Comparison of ENCODE assay signal across 13 mouse cellular contexts in the genomic region with DNA sequence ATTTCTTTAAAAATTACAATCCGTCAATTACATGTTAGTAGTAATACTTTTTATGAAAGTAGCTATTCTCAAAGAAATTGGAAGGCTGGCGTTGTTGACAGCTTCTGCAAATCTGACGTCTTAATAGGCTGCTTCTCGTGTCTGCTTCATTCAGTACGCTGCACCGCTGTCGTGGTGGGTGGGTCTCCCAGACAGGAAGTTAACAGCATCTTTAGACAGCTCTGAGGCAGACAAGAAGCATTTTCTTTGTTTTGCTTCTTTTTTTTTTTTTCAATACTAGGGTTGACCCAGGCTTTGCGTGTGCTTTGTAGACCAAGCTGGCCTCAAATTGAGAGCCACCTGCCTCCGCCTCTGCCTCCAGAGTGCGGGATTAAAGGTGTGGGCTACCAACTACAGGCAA. TPM values are rescaled to one million over a fixed set of nuclear protein-coding genes. Genes with fewer than 3 reads are reported as not detected.
DNase-seq lines count a peak whose midpoint lies in the region; ATAC-seq lines count a peak whose summit lies in the region.
"Had no signal": no experiment of that assay in that cellular context is flagged by ENCODE, and none has a peak within 500 bp of the region (broad histone marks: within the 10 kb centered on the region; RNA-seq: fewer than 3 reads in every experiment).

No protein-coding gene starts in this region.

- intact Hi-C loops in gastrocnemius, postnatal 36 days (cut with DNase I) = no loop called here

- H3K4me3 ChIP-seq in heart, embryonic 12.5 days = no peak overlapping the region
- H3K4me3 ChIP-seq in midbrain, embryonic 11.5 days (ENCODE audit: low read depth, low read length) = no peak overlapping the region
- no peak overlapping the region for H3K4me3 ChIP-seq in midbrain, embryonic 10.5 days
- no peak overlapping the region for H3K4me3 ChIP-seq in hindbrain, embryonic 14.5 days (replicated peaks; ENCODE audit: low read length)
- H3K4me3 ChIP-seq: erythroblast, embryonic 14.5 days; layer of hippocampus, adult 2 months had no signal

- ATAC-seq in heart, embryonic 12.5 days (ENCODE audit: insufficient number of reproducible peaks, low FRiP score) = no peak
- ATAC-seq in midbrain, embryonic 11.5 days (ENCODE audit: low FRiP score) = no peak
- ATAC-seq in hindbrain, embryonic 14.5 days (ENCODE audit: low FRiP score) = no peak

- DNase-seq in heart, adult 11 months = no peak
- peak; percentile 76 for DNase-seq in midbrain, embryonic 11.5 days (ENCODE audit: low spot score, missing footprints)
- DNase-seq in midbrain, embryonic 10.5 days (ENCODE audit: low spot score) = no peak
- DNase-seq in hindbrain, embryonic 14.5 days (ENCODE audit: low spot score) = no peak
- peak; percentile 20 to 31 for DNase-seq in thymus, postnatal 10 days (ENCODE audit: low spot score in 2 of 2)
- no peak for DNase-seq in gastrocnemius, postnatal 4 days (ENCODE audit: low spot score in 2 of 2)
- DNase-seq in gastrocnemius, postnatal 36 days = no peak

- H3K4me1 ChIP-seq in heart, embryonic 12.5 days (replicated peaks) = peaks cover 72% of the 10 kb centered on the region
- H3K4me1 ChIP-seq in midbrain, embryonic 11.5 days (ENCODE audit: control insufficient read depth, insufficient read depth, low read length) = peaks cover 10% of the 10 kb centered on the region
- H3K4me1 ChIP-seq in midbrain, embryonic 10.5 days = peaks cover 50% of the 10 kb centered on the region
- H3K4me1 ChIP-seq in hindbrain, embryonic 14.5 days (replicated peaks; ENCODE audit: control insufficient read depth, insufficient read depth, low read length) = peaks cover 51% of the 10 kb centered on the region

- H3K4me2 ChIP-seq in heart, embryonic 12.5 days = no peak overlapping the region
- H3K4me2 ChIP-seq in midbrain, embryonic 11.5 days = no peak overlapping the region
- H3K4me2 ChIP-seq in hindbrain, embryonic 14.5 days (replicated peaks) = no peak overlapping the region

- WGBS in heart, embryonic 12.5 days = 59% methylated on average over 10 of the region's 10 CpGs
- WGBS in midbrain, embryonic 11.5 days = 63% methylated on average over 10 of the region's 10 CpGs
- 67% methylated on average over 10 of the region's 10 CpGs for WGBS in midbrain, embryonic 10.5 days
- WGBS in hindbrain, embryonic 14.5 days = 48% methylated on average over 10 of the region's 10 CpGs

- H3K27me3 ChIP-seq in heart, embryonic 12.5 days (replicated peaks) = no peaks in the 10 kb centered on the region
- H3K27me3 ChIP-seq in midbrain, embryonic 11.5 days (ENCODE audit: control insufficient read depth, insufficient read depth, low read length) = no peaks in the 10 kb centered on the region
- no peaks in the 10 kb centered on the region for H3K27me3 ChIP-seq in midbrain, embryonic 10.5 days (ENCODE audit: low read depth, poor library complexity, severe bottlenecking)
- no peaks in the 10 kb centered on the region for H3K27me3 ChIP-seq in hindbrain, embryonic 14.5 days (ENCODE audit: control insufficient read depth, insufficient read depth, low read length)

- no peaks in the 10 kb centered on the region for H3K9me3 ChIP-seq in heart, embryonic 12.5 days (replicated peaks)
- H3K9me3 ChIP-seq in midbrain, embryonic 11.5 days (ENCODE audit: control insufficient read depth, low read length) = no peaks in the 10 kb centered on the region
- H3K9me3 ChIP-seq in midbrain, embryonic 10.5 days (replicated peaks) = no peaks in the 10 kb centered on the region
- H3K9me3 ChIP-seq in hindbrain, embryonic 14.5 days (ENCODE audit: control insufficient read depth, low read length) = no peaks in the 10 kb centered on the region

- H3K9ac ChIP-seq in heart, embryonic 12.5 days = no peak overlapping the region
- H3K9ac ChIP-seq in midbrain, embryonic 11.5 days (ENCODE audit: low read length) = no peak overlapping the region
- no peak overlapping the region for H3K9ac ChIP-seq in hindbrain, embryonic 14.5 days
- H3K9ac ChIP-seq: liver, embryonic 14.5 days had no signal

- H3K36me3 ChIP-seq in heart, embryonic 12.5 days = peaks cover 12% of the 10 kb centered on the region
- H3K36me3 ChIP-seq in midbrain, embryonic 11.5 days (ENCODE audit: control insufficient read depth, insufficient read depth, low read length) = no peaks in the 10 kb centered on the region
- peaks cover 21% of the 10 kb centered on the region for H3K36me3 ChIP-seq in midbrain, embryonic 10.5 days
- H3K36me3 ChIP-seq in hindbrain, embryonic 14.5 days (replicated peaks; ENCODE audit: control insufficient read depth, insufficient read depth) = no peaks in the 10 kb centered on the region

- peak overlapping the region; percentile 26; the same call in 1 of the 2 replicates for H3K27ac ChIP-seq in heart, embryonic 12.5 days (ENCODE audit: poor library complexity, severe bottlenecking)
- peak overlapping the region; percentile 14; the same call in 1 of the 2 replicates for H3K27ac ChIP-seq in midbrain, embryonic 11.5 days (ENCODE audit: low read depth, low read length)
- no peak overlapping the region for H3K27ac ChIP-seq in midbrain, embryonic 10.5 days (replicated peaks)
- peak overlapping the region; percentile 33; the same call in 1 of the 2 replicates for H3K27ac ChIP-seq in hindbrain, embryonic 14.5 days
- H3K27ac ChIP-seq: layer of hippocampus, adult 2 months; liver, embryonic 14.5 days had no signal

RNA-seq across cellular contexts. Expression of gene Vapb, which starts 31.9 kb away (rescaled TPM):
- 10.0 and 10.1 TPM in 2 replicates for polyA plus RNA-seq in heart, embryonic 12.5 days (2016; fragmentation: Nextera tagmentation; extraction: Ambion mirVana)
- polyA plus RNA-seq in midbrain, embryonic 11.5 days (2014; fragmentation: Nextera tagmentation; extraction: Ambion mirVana) = 13.7 and 13.8 TPM in 2 replicates
- 9.4 and 11.6 TPM in 2 replicates for polyA plus RNA-seq in midbrain, embryonic 10.5 days (2016; fragmentation: Nextera tagmentation; extraction: Ambion mirVana)
- 14.1 and 19.1 TPM in 2 replicates for polyA plus RNA-seq in hindbrain, embryonic 14.5 days (2014; fragmentation: Nextera tagmentation; extraction: Ambion mirVana)
- total RNA-seq in gastrocnemius, postnatal 4 days (2021) = 100 to 1,000 TPM; 117 to 122 TPM
- 100 to 1,000 TPM; 137 to 148 TPM for total RNA-seq in gastrocnemius, postnatal 36 days (2021)

RNA-seq across cellular contexts. Expression of gene 1700010B08Rik, which starts 50.0 kb away (rescaled TPM):
- polyA plus RNA-seq in heart, embryonic 12.5 days (2016; fragmentation: Nextera tagmentation; extraction: Ambion mirVana) = not detected in 2 replicates
- not detected in 2 replicates for polyA plus RNA-seq in midbrain, embryonic 11.5 days (2014; fragmentation: Nextera tagmentation; extraction: Ambion mirVana)
- not detected in 2 replicates for polyA plus RNA-seq in midbrain, embryonic 10.5 days (2016; fragmentation: Nextera tagmentation; extraction: Ambion mirVana)
- not detected in 2 replicates for polyA plus RNA-seq in hindbrain, embryonic 14.5 days (2014; fragmentation: Nextera tagmentation; extraction: Ambion mirVana)
- total RNA-seq in gastrocnemius, postnatal 4 days (2021) = not detected
- not detected for total RNA-seq in gastrocnemius, postnatal 36 days (2021)
- total RNA-seq: heart, adult 8-10 months; layer of hippocampus, adult 2 months had no signal
- polyA plus RNA-seq: erythroblast, embryonic 14.5 days; liver, embryonic 14.5 days; small intestine, adult 2 months had no signal

Comparison
In these comparisons a context has a peak if more than half of its experiments do, and no peak if none do; other contexts are left out.
1. DNase-seq: peak in midbrain, embryonic 11.5 days (single experiment) and thymus, postnatal 10 days (2 of 2); none in heart, adult 11 months (single experiment), midbrain, embryonic 10.5 days (single experiment), hindbrain, embryonic 14.5 days (single experiment), gastrocnemius, postnatal 4 days (0 of 2) and gastrocnemius, postnatal 36 days (0 of 2).